Mouse (Mus musculus) frontal cortex, postnatal 14 days (tissue): ENCODE data around the gene Dusp28.

Experiments used
- DNase-seq, 2 experiments: peaks; one replicate each; pipeline ENCODE4 v3.0.0; 2022; ENCODE audit warnings: low spot score in 2 of 2

Gene Dusp28

DNA sequence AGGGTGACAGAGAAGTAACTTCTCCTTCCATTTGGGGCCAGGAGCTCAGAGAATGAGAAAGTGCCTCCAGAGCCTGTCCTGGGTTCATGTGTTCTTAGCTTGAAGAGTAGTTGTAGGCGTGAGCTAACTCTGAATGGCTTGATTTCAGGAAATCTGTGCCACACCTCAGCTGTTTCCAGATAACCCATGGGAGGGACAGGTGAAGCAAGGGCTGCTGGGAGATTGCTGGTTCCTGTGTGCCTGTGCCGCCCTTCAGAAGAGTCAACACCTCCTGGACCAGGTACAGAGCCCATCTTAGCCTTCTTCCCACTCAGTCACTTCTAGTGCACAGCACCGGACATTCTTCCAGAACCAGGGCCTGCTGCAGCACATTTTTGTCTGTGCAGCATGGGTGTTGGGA is 31.0 kb downstream of the Dusp28 start:
- no peak for DNase-seq

DNA sequence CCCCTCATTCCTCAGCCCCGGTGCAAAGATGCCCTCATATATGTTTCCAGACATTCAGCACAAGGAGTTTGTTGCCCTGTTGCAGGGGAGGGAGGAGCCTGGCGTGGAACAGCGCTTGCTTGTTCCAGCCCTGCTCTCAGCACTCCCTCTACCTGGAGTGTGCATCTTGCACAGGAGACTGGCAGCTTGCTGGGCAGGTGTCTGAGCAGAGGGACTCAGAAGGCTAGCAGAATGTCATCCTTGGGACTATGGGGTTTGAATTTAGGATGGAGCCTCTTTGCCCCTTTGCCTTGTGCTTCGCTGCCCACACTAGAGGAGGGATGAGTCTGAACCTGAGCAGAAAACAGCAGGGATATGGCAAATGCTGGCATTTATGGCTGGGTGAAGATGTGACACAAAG is 33.0 kb downstream of the Dusp28 start:
- no peak for DNase-seq

GRCm38 (mm10) chr1:92943219-92943989 is 36.6 kb downstream of the Dusp28 start:
- DNase-seq = no peak

DNA sequence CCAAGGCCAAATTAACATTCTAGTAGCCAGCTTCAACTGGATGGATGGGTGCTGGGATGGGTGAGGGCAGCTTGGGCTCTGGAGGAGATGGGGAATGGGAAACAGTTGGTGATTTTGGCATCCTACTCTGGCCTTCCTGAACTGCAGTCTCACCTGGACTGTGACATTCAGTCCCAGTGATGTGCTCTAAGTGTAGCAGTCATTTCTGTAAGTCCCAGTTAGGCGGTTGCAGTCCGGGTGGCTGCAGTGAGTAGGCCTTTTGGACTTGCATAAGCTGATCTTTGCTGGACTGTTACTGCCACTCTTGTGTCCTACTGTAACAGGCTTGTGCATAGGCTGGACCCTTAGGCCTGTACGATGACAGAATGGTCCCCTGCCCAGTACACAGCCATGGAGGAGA is 41.2 kb downstream of the Dusp28 start:
- no peak for DNase-seq

DNA sequence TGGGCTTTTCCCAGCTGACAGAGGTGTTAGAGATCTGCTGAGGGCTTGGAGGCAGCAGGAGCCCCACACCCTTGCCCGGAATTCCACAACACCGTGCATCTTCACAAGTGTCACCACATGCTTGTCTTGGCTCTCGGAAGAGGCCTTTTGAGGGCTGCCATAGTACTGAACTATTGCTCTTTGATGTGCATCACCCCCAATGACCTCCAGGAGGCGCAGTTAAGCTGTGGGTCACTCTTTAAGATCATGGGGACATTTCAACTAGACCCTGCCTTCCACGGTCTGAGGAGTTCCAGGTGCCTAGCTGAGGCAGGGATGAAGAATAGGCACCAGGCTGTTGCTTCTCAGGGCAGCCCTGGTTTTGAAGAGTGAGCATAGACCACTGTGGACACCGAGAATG is 42.6 kb downstream of the Dusp28 start:
- no peak for DNase-seq

DNA sequence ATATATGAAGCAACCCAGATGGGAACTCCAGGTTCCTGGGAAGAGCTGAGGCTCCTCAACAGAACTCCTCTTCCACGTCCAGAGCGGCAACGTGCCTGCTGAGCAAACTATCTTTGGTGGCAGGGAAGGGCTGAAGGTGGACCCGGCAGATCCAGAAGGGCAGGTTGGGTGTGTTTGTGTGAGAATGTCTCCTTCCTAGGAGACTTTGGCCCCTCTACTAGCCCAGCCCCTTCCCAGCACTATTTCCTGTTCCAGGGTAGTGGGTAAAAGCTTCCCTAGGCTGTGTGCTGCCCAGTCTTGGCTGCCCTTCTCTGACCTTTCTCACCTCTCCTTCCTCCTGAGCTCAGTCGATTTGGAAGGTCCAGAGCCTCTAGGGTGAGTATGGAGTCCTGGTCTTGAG is 43.8 kb downstream of the Dusp28 start, which contains the start of gene Gpr35:
Gpr35 (plus strand) TSS at position 259 of the 400 bp plus-strand sequence.
- DNase-seq = no peak

- no peak for DNase-seq
Measured at GRCm38 (mm10) chr1:92953641-92954040, 46.9 kb downstream of the Dusp28 start.

- peak; percentile 60 to 75 for DNase-seq
Measured at GRCm38 (mm10) chr1:92956571-92957335, 50.0 kb downstream of the Dusp28 start.
